8 mouse cellular contexts compared by ENCODE assay signal in genomic region chr6:48487747-48488725, GRCm38 (mm10). TPM values are rescaled to one million over a fixed set of nuclear protein-coding genes. Genes with fewer than 3 reads are reported as not detected.
DNase-seq lines count a peak whose midpoint lies in the region; ATAC-seq lines count a peak whose summit lies in the region.

No protein-coding gene starts in this region.

- peak overlapping the region; percentile 74 for H3K4me2 ChIP-seq in limb, embryonic 13.5 days (replicated peaks)

- no peaks in the 10 kb centered on the region for H3K9me3 ChIP-seq in forebrain, embryonic 10.5 days
- no peaks in the 10 kb centered on the region for H3K9me3 ChIP-seq in limb, embryonic 13.5 days

- peak; percentile 20 for DNase-seq in ZHBTc4 (ENCODE audit: low read depth, low spot score)
- DNase-seq in forebrain, embryonic 10.5 days (ENCODE audit: extremely low spot score, low spot score) = peak; percentile 24
- DNase-seq in heart, postnatal 14 days = peak; percentile 24 to 40
- peak; percentile 22 for DNase-seq in skeletal muscle tissue, adult 2 months (ENCODE audit: low read depth, low spot score)
- DNase-seq in thymus, postnatal 36 days = no peak
- DNase-seq in urinary bladder, postnatal 36 days (ENCODE audit: low spot score in 2 of 2) = no peak
- no peak for DNase-seq in layer of hippocampus, postnatal 10 days (ENCODE audit: low spot score in 2 of 2)

- peak overlapping the region; percentile 82 for H3K27ac ChIP-seq in forebrain, embryonic 10.5 days
- H3K27ac ChIP-seq in limb, embryonic 13.5 days = peak overlapping the region; percentile 58; the same call in 1 of the 2 replicates

- H3K36me3 ChIP-seq in forebrain, embryonic 10.5 days (replicated peaks) = no peaks in the 10 kb centered on the region
- no peaks in the 10 kb centered on the region for H3K36me3 ChIP-seq in limb, embryonic 13.5 days

- H3K4me1 ChIP-seq in forebrain, embryonic 10.5 days = peaks cover 36% of the 10 kb centered on the region
- H3K4me1 ChIP-seq in limb, embryonic 13.5 days = peaks cover 18% of the 10 kb centered on the region

- peak overlapping the region; percentile 70 for H3K9ac ChIP-seq in limb, embryonic 13.5 days

- peak; percentile 68 for ATAC-seq in limb, embryonic 13.5 days (ENCODE audit: low FRiP score, low read depth)

- intact Hi-C loops in heart, postnatal 14 days (cut with DNase I) = no loop called here

- 20% methylated on average over 16 of the region's 25 CpGs for WGBS in forebrain, embryonic 10.5 days
- 7% methylated on average over 24 of the region's 25 CpGs for WGBS in limb, embryonic 13.5 days

- peaks cover 70% of the 10 kb centered on the region for H3K27me3 ChIP-seq in forebrain, embryonic 10.5 days (ENCODE audit: poor library complexity, severe bottlenecking)
- no peaks in the 10 kb centered on the region for H3K27me3 ChIP-seq in limb, embryonic 13.5 days

- H3K4me3 ChIP-seq in forebrain, embryonic 10.5 days = peak overlapping the region; percentile 43
- H3K4me3 ChIP-seq in limb, embryonic 13.5 days = peak overlapping the region; percentile 44

RNA-seq across cellular contexts. Expression of gene Sspo, which starts 40.0 kb away (rescaled TPM):
- polyA plus RNA-seq in forebrain, embryonic 10.5 days (2016; fragmentation: Nextera tagmentation; extraction: Ambion mirVana) = 0.15 and 0.19 TPM in 2 replicates
- under 1 TPM; 0.43 to 0.51 TPM for total RNA-seq in heart, postnatal 14 days (2021)
- polyA plus RNA-seq in limb, embryonic 13.5 days (2015; fragmentation: Nextera tagmentation; extraction: Ambion mirVana) = 0.23 and 0.47 TPM in 2 replicates
- total RNA-seq in layer of hippocampus, postnatal 10 days (2021) = under 1 TPM; 0.21 to 0.58 TPM

RNA-seq across cellular contexts. Expression of gene Zfp467, which starts 42.4 kb away (rescaled TPM):
- polyA plus RNA-seq in forebrain, embryonic 10.5 days (2016; fragmentation: Nextera tagmentation; extraction: Ambion mirVana) = 12.9 and 13.1 TPM in 2 replicates
- total RNA-seq in heart, postnatal 14 days (2021) = 10 to 100 TPM; 13.8 to 16.4 TPM
- 23.0 and 24.7 TPM in 2 replicates for polyA plus RNA-seq in limb, embryonic 13.5 days (2015; fragmentation: Nextera tagmentation; extraction: Ambion mirVana)
- total RNA-seq in layer of hippocampus, postnatal 10 days (2021) = 10 to 100 TPM; 17.2 to 21.3 TPM

RNA-seq across cellular contexts. Expression of gene Atp6v0e2, which starts 49.4 kb away (rescaled TPM):
- 43.4 and 44.0 TPM in 2 replicates for polyA plus RNA-seq in forebrain, embryonic 10.5 days (2016; fragmentation: Nextera tagmentation; extraction: Ambion mirVana)
- total RNA-seq in heart, postnatal 14 days (2021) = 10 to 100 TPM; 17.2 to 18.2 TPM
- 9.2 and 9.3 TPM in 2 replicates for polyA plus RNA-seq in limb, embryonic 13.5 days (2015; fragmentation: Nextera tagmentation; extraction: Ambion mirVana)
- 100 to 1,000 TPM; 413 to 459 TPM for total RNA-seq in layer of hippocampus, postnatal 10 days (2021)

Comparison
In these comparisons a context has a peak if more than half of its experiments do, and no peak if none do; other contexts are left out.
1. DNase-seq: peak in ZHBTc4 (single experiment), forebrain, embryonic 10.5 days (single experiment), heart, postnatal 14 days (2 of 2) and skeletal muscle tissue, adult 2 months (single experiment); none in thymus, postnatal 36 days (0 of 2), urinary bladder, postnatal 36 days (0 of 2) and layer of hippocampus, postnatal 10 days (0 of 2).
2. RNA of gene Atp6v0e2, which starts 49.4 kb away (total RNA-seq): 413 to 459 TPM in layer of hippocampus, postnatal 10 days; 17.2 to 18.2 TPM in heart, postnatal 14 days; every median in the first group is over 10 times any median in the second.